Mouse (Mus musculus): ENCODE results near the gene Rab6b.

DNA sequence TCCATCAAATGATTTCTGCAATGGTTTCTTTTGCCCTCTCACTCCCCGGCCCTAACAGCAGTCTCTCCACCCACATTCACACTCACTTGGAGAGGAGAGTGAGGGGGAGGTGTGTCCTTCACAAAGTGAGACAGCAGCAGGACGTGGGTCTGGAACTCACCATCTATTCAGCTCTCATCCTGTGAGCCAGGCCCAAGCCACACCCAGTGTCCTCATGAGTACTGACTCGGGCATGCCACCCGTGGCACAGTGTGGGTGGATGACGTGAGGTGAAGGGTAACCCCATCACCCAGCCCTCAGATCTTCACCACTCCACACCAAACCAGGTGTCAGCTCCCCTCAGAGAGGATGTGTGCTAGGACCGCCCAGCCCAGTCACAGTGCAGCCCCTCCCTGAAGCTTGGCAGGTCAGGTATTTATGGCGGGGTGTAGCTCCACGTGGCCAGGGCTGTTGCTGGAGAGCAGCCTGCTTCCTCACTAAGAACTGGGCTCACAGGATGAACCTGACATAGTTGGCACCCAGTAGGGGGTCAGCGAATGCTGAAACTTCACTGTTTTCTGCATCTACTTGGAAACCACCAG, 23.0 kb downstream of the Rab6b start:
- TF ChIP-seq POLR2A (IDR thresholded peaks at IDR 0.05; ENCODE audit: control insufficient read depth in 1 of 2, insufficient read depth in 1 of 2, low read depth in 1 of 2, low read length in 2 of 2, poor library complexity in 1 of 2) (no peak), MAZ (IDR thresholded peaks at IDR 0.05; ENCODE audit: low read depth, low read length) (no peak), ZC3H11A (IDR thresholded peaks at IDR 0.05; ENCODE audit: low read depth, low read length) (no peak)
